Mouse (Mus musculus) layer of hippocampus, adult 6 months (tissue): ENCODE results near the gene Sox9. TPM values are rescaled to one million over a fixed set of nuclear protein-coding genes. Genes with fewer than 3 reads are reported as not detected.

Source experiments
- long read RNA-seq, 2 experiments: library from polyadenylated mRNA; unstranded; transcript quantifications; one replicate each; pipeline ENCODE4 v2.0.0; 2019 to 2020
- polyA plus RNA-seq: library from polyadenylated mRNA; unstranded; fragments of <200 nt; fragmentation: Nextera tagmentation; gene quantifications from 2 replicates; pipeline ENCODE4 v1.2.3, GENCODE M21; 2021

Gene Sox9
- polyA plus RNA-seq = 40.5 and 48.6 TPM in 2 replicates
- long read RNA-seq, experiment 1, full-length matches to known transcripts = 16 of 51 reads
- long read RNA-seq, experiment 1, partial matches to known transcripts = 0 of 51 reads
- long read RNA-seq, experiment 1, other reads (novel, unspliced or antisense) = 35 of 51 reads
- long read RNA-seq, experiment 2, full-length matches to known transcripts = 29 of 32 reads
- long read RNA-seq, experiment 2, partial matches to known transcripts = 1 of 32 reads
- long read RNA-seq, experiment 2, other reads (novel, unspliced or antisense) = 2 of 32 reads

GRCm38 (mm10) chr11:112781994-112782356 is at the start of gene Sox9:
Gene Sox9, plus strand, starts transcription at chr11:112782224.

